Mouse (Mus musculus) kidney, adult 2 months (tissue): ENCODE results near the gene Mael. TPM values are rescaled to one million over a fixed set of nuclear protein-coding genes. Genes with fewer than 3 reads are reported as not detected.
A peak's percentile ranks its signal among the peaks of the same experiment; 100 is the strongest.

Experiments used
- DNase-seq: peaks from one replicate; pipeline ENCODE4 v3.0.0; 2021
- H3K27ac ChIP-seq: fragments of 200-500 bp; 2 replicates; pipeline ENCODE4 v1.5.1; 2012; ENCODE audit warnings: low read depth, low read length, control low read depth, inconsistent platforms; ENCODE audit not compliant: insufficient read depth
- H3K27me3 ChIP-seq: fragments of 200-500 bp; replicated peaks from 2 replicates; pipeline ENCODE4 v1.6.1; 2012; ENCODE audit warnings: mild to moderate bottlenecking, moderate library complexity, low read length, inconsistent platforms; ENCODE audit not compliant: control insufficient read depth, insufficient read depth
- H3K36me3 ChIP-seq: fragments of 200-500 bp; 2 replicates; pipeline ENCODE4 v1.6.1; 2012; ENCODE audit warnings: mild to moderate bottlenecking, moderate library complexity, low read length, inconsistent platforms; ENCODE audit not compliant: control insufficient read depth, insufficient read depth
- H3K4me1 ChIP-seq: fragments of 200-500 bp; 2 replicates; pipeline ENCODE4 v1.6.1; 2011; ENCODE audit warnings: low read length; ENCODE audit not compliant: control insufficient read depth, insufficient read depth
- H3K4me3 ChIP-seq: fragments of 200-500 bp; 2 replicates; pipeline ENCODE4 v1.5.1; 2011; ENCODE audit warnings: mild to moderate bottlenecking, low read depth, low read length, control low read depth; ENCODE audit not compliant: insufficient read depth
- CTCF ChIP-seq: fragments of 200-500 bp; conservative IDR thresholded peaks from 2 replicates; pipeline ENCODE4 v1.5.1; 2011; ENCODE audit warnings: low read depth, mild to moderate bottlenecking, control low read depth, low read length, moderate library complexity, mixed read lengths; ENCODE audit not compliant: insufficient read depth, insufficient read length
- POLR2A ChIP-seq: fragments of 200-500 bp; IDR thresholded peaks from one replicate; pipeline ENCODE4 v1.6.1; 2011; ENCODE audit warnings: low read depth, low read length, control low read depth
- WGBS: fragments of 180-500 bp; shearing (Covaris S2); methylation state at CpG from one replicate; pipeline ENCODE4 v1.1.7; 2018; 5-methylcytosine and 5-hydroxymethylcytosine counted together
- polyA plus RNA-seq: library from polyadenylated mRNA; depleted of rRNA; stranded (reverse); fragments of >200 nt; gene quantifications from 2 replicates; pipeline ENCODE4 v1.2.3, GENCODE M21; 2012; rRNA removed

Gene Mael
- 0.11 TPM in 2 replicates for polyA plus RNA-seq

- WGBS = 91% methylated on average over 53 of the region's 53 CpGs
- no peaks in the 10 kb centered on the region for H3K27me3 ChIP-seq
- TF ChIP-seq CTCF = no peak
- TF ChIP-seq POLR2A = no peak
- no peaks in the 10 kb centered on the region for H3K36me3 ChIP-seq
- H3K4me3 ChIP-seq = no peak within 1 kb of the TSS
- H3K27ac ChIP-seq = no peak within 1 kb of the TSS
- DNase-seq = no peak
- H3K4me1 ChIP-seq = no peaks in the 10 kb centered on the region
Measured at GRCm38 (mm10) chr1:166238315-166238969, at the start of gene Mael. Mael (minus strand) TSS chr1:166238747.

DNA sequence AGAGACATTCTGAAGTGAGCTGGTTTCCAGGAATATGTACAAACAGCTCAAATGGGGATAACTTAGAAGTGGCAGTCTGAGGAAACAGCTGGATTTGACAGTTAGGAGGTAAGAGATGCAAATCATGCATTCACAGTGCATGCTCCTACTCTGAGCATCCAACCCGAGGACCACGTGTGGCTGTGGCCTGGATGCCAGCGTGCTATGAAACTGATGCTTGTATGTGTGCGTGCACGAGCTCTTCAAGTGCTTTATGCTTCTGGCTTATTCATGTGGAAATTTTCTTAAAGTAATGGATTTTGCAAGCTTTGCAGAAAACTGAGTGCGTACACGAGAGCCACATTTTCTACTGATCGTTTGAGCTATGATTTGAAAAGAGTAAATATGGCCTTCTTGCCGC, 47.7 kb upstream of the Mael start:
- no peaks in the 10 kb centered on the region for H3K36me3 ChIP-seq
- H3K4me1 ChIP-seq = peaks cover 9% of the 10 kb centered on the region
- TF ChIP-seq POLR2A = no peak
- no peak for TF ChIP-seq CTCF
- 86% methylated on average over 9 of the region's 9 CpGs for WGBS
- no peak for DNase-seq
- no peaks in the 10 kb centered on the region for H3K27me3 ChIP-seq
- H3K4me3 ChIP-seq = no peak overlapping the region
- H3K27ac ChIP-seq = no peak overlapping the region

DNA sequence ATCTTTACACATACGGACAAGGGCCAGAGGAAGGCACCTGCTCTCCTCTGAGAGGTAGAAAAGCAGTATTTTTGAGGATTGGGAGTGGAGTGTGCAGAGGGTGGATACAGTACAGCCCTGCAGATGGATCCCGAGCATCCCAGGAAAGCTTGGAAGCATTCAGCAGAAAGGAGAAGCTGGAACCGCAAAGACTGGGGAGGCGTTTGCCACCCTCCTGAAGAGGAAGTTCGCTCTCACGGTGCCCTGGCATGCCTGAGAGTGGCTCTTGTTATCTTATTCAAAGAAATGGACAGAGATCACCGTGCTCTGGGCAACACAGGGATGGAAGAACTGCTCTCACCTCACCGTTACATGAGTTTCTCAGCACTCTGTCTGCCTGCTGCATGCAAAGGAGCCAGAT, 45.8 kb upstream of the Mael start:
- Histone ChIP-seq H3K27ac (no peak overlapping the region), H3K36me3 (no peaks in the 10 kb centered on the region), H3K27me3 (no peaks in the 10 kb centered on the region), H3K4me1 (peaks cover 14% of the 10 kb centered on the region), H3K4me3 (no peak overlapping the region)
- TF ChIP-seq POLR2A = no peak
- TF ChIP-seq CTCF = no peak
- DNase-seq = no peak
- WGBS = 75% methylated on average over 8 of the region's 8 CpGs

- DNase-seq = no peak
- WGBS = 92% methylated on average over 6 of the region's 6 CpGs
Measured at GRCm38 (mm10) chr1:166283451-166283850, 44.9 kb upstream of the Mael start.

GRCm38 (mm10) chr1:166282597-166283210, 44.2 kb upstream of the Mael start:
- H3K27ac ChIP-seq = no peak overlapping the region
- TF ChIP-seq CTCF (no peak), POLR2A (no peak)
- peak; percentile 54 for DNase-seq
- H3K4me1 ChIP-seq = peaks cover 14% of the 10 kb centered on the region
- 12% methylated on average over 22 of the region's 22 CpGs for WGBS
- H3K36me3 ChIP-seq = no peaks in the 10 kb centered on the region
- H3K4me3 ChIP-seq = no peak overlapping the region
- no peaks in the 10 kb centered on the region for H3K27me3 ChIP-seq

More at GRCm38 (mm10) chr1:166283451-166283850, 44.9 kb upstream of the Mael start:
- Histone ChIP-seq H3K36me3 (no peaks in the 10 kb centered on the region), H3K27me3 (no peaks in the 10 kb centered on the region), H3K4me3 (no peak overlapping the region), H3K4me1 (peaks cover 14% of the 10 kb centered on the region), H3K27ac (no peak overlapping the region)
- TF ChIP-seq CTCF = no peak
- TF ChIP-seq POLR2A = no peak

DNA sequence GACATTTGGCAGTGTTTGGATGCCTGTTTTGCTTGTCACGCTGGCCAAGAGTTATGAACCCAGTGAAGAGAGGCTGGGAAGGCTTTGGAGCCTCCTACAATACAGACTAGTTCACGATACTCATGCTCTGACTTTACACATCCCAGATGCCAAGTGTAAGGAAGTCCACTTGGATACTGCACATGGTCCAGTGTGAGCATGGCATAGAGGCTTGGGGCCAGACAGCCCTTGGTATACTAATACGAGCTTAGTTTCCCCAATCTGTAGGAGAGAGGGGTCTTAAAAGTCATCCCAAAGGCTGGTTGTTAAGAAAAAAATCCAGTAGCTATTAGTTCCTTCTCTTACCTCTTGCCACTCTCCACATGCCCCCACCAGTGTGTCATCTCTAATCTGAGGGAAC, 43.3 kb upstream of the Mael start:
- Histone ChIP-seq H3K36me3 (no peaks in the 10 kb centered on the region), H3K4me1 (peaks cover 14% of the 10 kb centered on the region), H3K4me3 (no peak overlapping the region), H3K27me3 (no peaks in the 10 kb centered on the region), H3K27ac (no peak overlapping the region)
- TF ChIP-seq CTCF = no peak
- no peak for TF ChIP-seq POLR2A
- WGBS = 53% methylated on average over 3 of the region's 3 CpGs
- peak; percentile 68 for DNase-seq

GRCm38 (mm10) chr1:166281287-166281686, 42.7 kb upstream of the Mael start:
- 75% methylated on average over 1 of the region's 1 CpGs for WGBS
- H3K27ac ChIP-seq = no peak overlapping the region
- DNase-seq = no peak
- TF ChIP-seq CTCF = no peak
- TF ChIP-seq POLR2A = no peak
- peaks cover 14% of the 10 kb centered on the region for H3K4me1 ChIP-seq
- H3K36me3 ChIP-seq = no peaks in the 10 kb centered on the region
- H3K4me3 ChIP-seq = no peak overlapping the region
- H3K27me3 ChIP-seq = no peaks in the 10 kb centered on the region

- TF ChIP-seq POLR2A = no peak
- no peak for TF ChIP-seq CTCF
- DNase-seq = peak; percentile 53
- no peak overlapping the region for H3K4me3 ChIP-seq
- no peaks in the 10 kb centered on the region for H3K36me3 ChIP-seq
- H3K4me1 ChIP-seq = peaks cover 14% of the 10 kb centered on the region
- 31% methylated on average over 1 of the region's 1 CpGs for WGBS
- no peaks in the 10 kb centered on the region for H3K27me3 ChIP-seq
- no peak overlapping the region for H3K27ac ChIP-seq
Measured at GRCm38 (mm10) chr1:166280566-166280965, 42.0 kb upstream of the Mael start.
